Mouse (Mus musculus) embryonic facial prominence, embryonic 11.5 days (tissue): ENCODE results near the gene Hoxb1. TPM values are rescaled to one million over a fixed set of nuclear protein-coding genes. Genes with fewer than 3 reads are reported as not detected.
A peak's percentile ranks its signal among the peaks of the same experiment; 100 is the strongest.

ENCODE experiments used
- ATAC-seq: fragments of 200-750 bp; cut with Nextera tagmentation; replicated peaks from 2 replicates; pipeline ENCODE4 v1.8.0; 2017; ENCODE audit warnings: low read depth; ENCODE audit not compliant: insufficient number of reproducible peaks, low FRiP score, low TSS enrichment
- DNase-seq: peaks from one replicate; pipeline ENCODE4 v3.0.0-alpha.2; 2015; ENCODE audit warnings: low spot score
- H3K27ac ChIP-seq: fragments of 300-500 bp; sonication (generic); replicated peaks from 2 replicates; pipeline ENCODE4 v1.5.1; 2014; ENCODE audit warnings: mild to moderate bottlenecking, low read depth, low read length, control low read depth
- H3K27me3 ChIP-seq: fragments of 300-500 bp; sonication (generic); 2 replicates; pipeline ENCODE4 v1.6.1; 2014; ENCODE audit warnings: mild to moderate bottlenecking, low read length, moderate library complexity, mixed read lengths; ENCODE audit not compliant: control insufficient read depth, insufficient read depth
- H3K36me3 ChIP-seq: fragments of 300-500 bp; sonication (generic); replicated peaks from 2 replicates; pipeline ENCODE4 v1.6.1; 2014; ENCODE audit warnings: low read depth, mild to moderate bottlenecking, low read length, moderate library complexity, mixed read lengths; ENCODE audit not compliant: control insufficient read depth, insufficient read depth
- H3K4me1 ChIP-seq: fragments of 300-500 bp; sonication (generic); 2 replicates; pipeline ENCODE4 v1.6.1; 2014; ENCODE audit warnings: low read length, mixed read lengths; ENCODE audit not compliant: control insufficient read depth, insufficient read depth
- H3K4me2 ChIP-seq: fragments of 300-500 bp; sonication (generic); 2 replicates; pipeline ENCODE4 v1.6.1; 2014; ENCODE audit warnings: low read depth, mild to moderate bottlenecking, control low read depth, low read length, moderate library complexity
- H3K4me3 ChIP-seq: fragments of 300-500 bp; sonication (generic); 2 replicates; pipeline ENCODE4 v1.5.1; 2014; ENCODE audit warnings: low read depth, low read length, control low read depth
- H3K9ac ChIP-seq: fragments of 300-500 bp; sonication (generic); replicated peaks from 2 replicates; pipeline ENCODE4 v1.6.1; 2014; ENCODE audit warnings: mild to moderate bottlenecking, control low read depth, low read length
- H3K9me3 ChIP-seq: fragments of 300-500 bp; sonication (generic); replicated peaks from 2 replicates; pipeline ENCODE4 v1.6.1; 2016; ENCODE audit warnings: mild to moderate bottlenecking, low read length, inconsistent platforms, mixed read lengths; ENCODE audit not compliant: control insufficient read depth
- WGBS: fragments of 180-500 bp; shearing (Covaris S2); extraction: QIAGEN DNeasy Blood & Tissue Kit; methylation state at CpG from one replicate; pipeline ENCODE4 v1.1.7; 2014; 5-methylcytosine and 5-hydroxymethylcytosine counted together
- polyA plus RNA-seq: library from polyadenylated mRNA; unstranded; fragments of >200 nt; fragmentation: Nextera tagmentation; extraction: Ambion mirVana; gene quantifications from 2 replicates; pipeline ENCODE4 v1.2.1, GENCODE M21; 2014

The Hoxb1 gene
- polyA plus RNA-seq, 1 experiment from 2014 or later = 0.97 TPM

- DNase-seq (no peak), ATAC-seq (no peak)
- Histone ChIP-seq H3K9ac (no peak overlapping the region), H3K4me3 (no peak overlapping the region), H3K9me3 (no peaks in the 10 kb centered on the region), H3K4me1 (peaks cover 3% of the 10 kb centered on the region), H3K4me2 (no peak overlapping the region), H3K27ac (no peak overlapping the region), H3K36me3 (no peaks in the 10 kb centered on the region), H3K27me3 (peaks cover 4% of the 10 kb centered on the region; the same call in 1 of the 2 replicates)
- 52% methylated on average over 10 of the region's 10 CpGs for WGBS
Measured at GRCm38 (mm10) chr11:96404016-96404604, 38.6 kb downstream of the Hoxb1 start.

- DNase-seq (no peak), ATAC-seq (no peak)
- Histone ChIP-seq H3K9me3 (no peaks in the 10 kb centered on the region), H3K36me3 (no peaks in the 10 kb centered on the region), H3K4me3 (no peak overlapping the region), H3K27me3 (peaks cover 4% of the 10 kb centered on the region; the same call in 1 of the 2 replicates), H3K9ac (no peak overlapping the region), H3K27ac (no peak overlapping the region), H3K4me2 (no peak overlapping the region), H3K4me1 (peaks cover 3% of the 10 kb centered on the region)
- WGBS = 71% methylated on average over 7 of the region's 7 CpGs
Measured at GRCm38 (mm10) chr11:96404831-96405230, 39.3 kb downstream of the Hoxb1 start.

GRCm38 (mm10) chr11:96405541-96405940 is 40.0 kb downstream of the Hoxb1 start:
- Histone ChIP-seq H3K9ac (no peak overlapping the region), H3K36me3 (no peaks in the 10 kb centered on the region), H3K27ac (no peak overlapping the region), H3K27me3 (peaks cover 4% of the 10 kb centered on the region; the same call in 1 of the 2 replicates), H3K4me1 (peaks cover 3% of the 10 kb centered on the region; the same call in 1 of the 2 replicates), H3K4me2 (no peak overlapping the region), H3K4me3 (no peak overlapping the region), H3K9me3 (no peaks in the 10 kb centered on the region)
- no peak for ATAC-seq
- WGBS = 73% methylated on average over 4 of the region's 4 CpGs
- no peak for DNase-seq

- Histone ChIP-seq H3K9ac (no peak overlapping the region; the same call in 1 of the 2 replicates), H3K4me3 (0 out of 2 replicates have a peak overlapping the region, but pooled peaks have one; percentile 5), H3K4me1 (peaks cover 3% of the 10 kb centered on the region; the same call in 1 of the 2 replicates), H3K36me3 (no peaks in the 10 kb centered on the region), H3K27ac (no peak overlapping the region; the same call in 1 of the 2 replicates), H3K4me2 (peak overlapping the region; percentile 34), H3K27me3 (peaks cover 4% of the 10 kb centered on the region; the same call in 1 of the 2 replicates), H3K9me3 (no peaks in the 10 kb centered on the region)
- 8% methylated on average over 36 of the region's 36 CpGs for WGBS
- ATAC-seq = no peak
- DNase-seq = peak; percentile 80
Measured at GRCm38 (mm10) chr11:96407191-96408072, 41.9 kb downstream of the Hoxb1 start.

GRCm38 (mm10) chr11:96408234-96409010 is 42.9 kb downstream of the Hoxb1 start:
- Histone ChIP-seq H3K4me1 (peaks cover 3% of the 10 kb centered on the region; the same call in 1 of the 2 replicates), H3K9me3 (no peaks in the 10 kb centered on the region), H3K4me2 (no peak overlapping the region), H3K9ac (no peak overlapping the region), H3K27ac (no peak overlapping the region), H3K4me3 (no peak overlapping the region), H3K36me3 (no peaks in the 10 kb centered on the region), H3K27me3 (peaks cover 4% of the 10 kb centered on the region; the same call in 1 of the 2 replicates)
- ATAC-seq = no peak; the same call in 1 of the 2 replicates
- 38% methylated on average over 14 of the region's 14 CpGs for WGBS
- DNase-seq = peak; percentile 45

- no peaks in the 10 kb centered on the region for H3K36me3 ChIP-seq
- H3K4me2 ChIP-seq = no peak overlapping the region
- no peak for ATAC-seq
- no peak for DNase-seq
- H3K9ac ChIP-seq = no peak overlapping the region
- no peaks in the 10 kb centered on the region for H3K9me3 ChIP-seq
- H3K4me3 ChIP-seq = no peak overlapping the region
- peaks cover 3% of the 10 kb centered on the region; the same call in 1 of the 2 replicates for H3K4me1 ChIP-seq
- no peak overlapping the region for H3K27ac ChIP-seq
- peaks cover 4% of the 10 kb centered on the region for H3K27me3 ChIP-seq
- WGBS = 79% methylated on average over 5 of the region's 5 CpGs
Measured at GRCm38 (mm10) chr11:96411019-96411418, 45.5 kb downstream of the Hoxb1 start.

GRCm38 (mm10) chr11:96411934-96412333 is 46.4 kb downstream of the Hoxb1 start:
- DNase-seq (no peak), ATAC-seq (no peak)
- H3K9me3 ChIP-seq = no peaks in the 10 kb centered on the region
- peaks cover 3% of the 10 kb centered on the region; the same call in 1 of the 2 replicates for H3K4me1 ChIP-seq
- H3K27ac ChIP-seq = no peak overlapping the region
- H3K36me3 ChIP-seq = no peaks in the 10 kb centered on the region
- 70% methylated on average over 4 of the region's 4 CpGs for WGBS
- peaks cover 1% of the 10 kb centered on the region for H3K27me3 ChIP-seq
- H3K9ac ChIP-seq = no peak overlapping the region
- no peak overlapping the region for H3K4me3 ChIP-seq
- H3K4me2 ChIP-seq = no peak overlapping the region
